Mouse (Mus musculus): ENCODE data around the gene 1810013L24Rik. TPM values are rescaled to one million over a fixed set of nuclear protein-coding genes. Genes with fewer than 3 reads are reported as not detected.

1810013L24Rik gene
- total and polyA plus RNA-seq, 3 experiments: 27.1 to 47.7 (median 30.0) TPM

DNA sequence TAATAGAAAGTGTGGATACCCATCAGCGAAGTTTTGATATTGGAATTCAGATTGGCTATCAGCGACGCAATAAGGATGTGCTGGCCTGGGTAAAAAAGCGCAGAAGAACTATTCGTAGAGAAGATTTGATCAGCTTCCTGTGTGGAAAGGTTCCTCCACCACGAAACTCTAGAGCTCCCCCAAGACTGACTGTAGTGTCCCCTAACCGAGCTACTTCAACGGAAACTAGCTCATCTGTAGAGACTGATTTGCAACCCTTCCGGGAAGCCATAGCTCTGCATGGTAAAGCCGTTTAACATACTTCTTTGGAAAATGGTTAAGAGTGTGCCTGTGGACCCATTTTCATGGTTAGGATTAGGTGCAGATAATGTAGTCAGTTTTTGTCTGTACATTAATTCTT lies 13.1 kb downstream of the 1810013L24Rik start:
- TF ChIP-seq MAX (IDR thresholded peaks at IDR 0.05; ENCODE audit: low read length) (no peak), EP300 (IDR thresholded peaks at IDR 0.05; ENCODE audit: low read length) (0 out of 2 replicates have a peak, but pooled peaks have one; percentile 15), POLR2AphosphoS2 (IDR thresholded peaks at IDR 0.05; ENCODE audit: low read depth, low read length) (peak; percentile 45; the same call in 1 of the 2 replicates), NRF1 (IDR thresholded peaks at IDR 0.05; ENCODE audit: low read depth, low read length) (no peak), JUN (IDR thresholded peaks at IDR 0.05; ENCODE audit: insufficient read depth, low read depth, low read length) (no peak), CHD2 (IDR thresholded peaks at IDR 0.05; ENCODE audit: low read length) (no peak), GABPA (IDR thresholded peaks at IDR 0.05; ENCODE audit: insufficient replicate concordance, low read depth, low read length) (no peak), RCOR1 (conservative IDR thresholded peaks at IDR 0.05; ENCODE audit: low read depth, low read length) (no peak), TCF12 (IDR thresholded peaks at IDR 0.05; ENCODE audit: low read depth, low read length) (no peak), SMC3 (IDR thresholded peaks at IDR 0.05; ENCODE audit: low read depth, low read length) (no peak), JUND (conservative IDR thresholded peaks at IDR 0.05; ENCODE audit: low read depth, low read length) (no peak), USF2 (conservative IDR thresholded peaks at IDR 0.05; ENCODE audit: low read depth, low read length) (no peak), CTCF (conservative IDR thresholded peaks at IDR 0.05 in 1 of 2, IDR thresholded peaks at IDR 0.05 in 1 of 2; ENCODE audit: low read depth in 2 of 2, low read length in 2 of 2) (no peak)
- H3K9me3 ChIP-seq (replicated peaks; ENCODE audit: low read length): no peaks in the 10 kb centered on the region
- dilution Hi-C loops (cut with MboI; ENCODE audit: extremely low pct_ligation_motif_present, extremely low pct_unique_long_range_greater_than_20kb, low sequenced_read_pairs): no loop called here
- H3K27ac ChIP-seq (ENCODE audit: insufficient read depth, low read depth): no peak overlapping the region
- in situ Hi-C loops (cut with MboI; ENCODE audit: low pct_ligation_motif_present, low pct_unique_long_range_greater_than_20kb, low sequenced_read_pairs): no loop called here
- peaks cover 65% of the 10 kb centered on the region for H3K79me2 ChIP-seq (replicated peaks; ENCODE audit: control insufficient read depth, extremely low read depth, insufficient read depth, poor library complexity, severe bottlenecking)
- H3K4me3 ChIP-seq (replicated peaks in 1 of 3; ENCODE audit: low read depth in 2 of 3, low read length in 2 of 3, poor library complexity in 1 of 3): no peak overlapping the region
- peaks cover 38 to 83% of the 10 kb centered on the region in 2 experiments for H3K36me3 ChIP-seq (replicated peaks in 1 of 2; ENCODE audit: control insufficient read depth in 1 of 2, insufficient read depth in 1 of 2, low read length in 1 of 2)
- H3K4me1 ChIP-seq (ENCODE audit: control insufficient read depth in 1 of 2, insufficient read depth in 2 of 2): peaks cover 2 to 61% of the 10 kb centered on the region in 2 experiments; a peak in 3 of 4 replicates
- H3K9ac ChIP-seq (ENCODE audit: insufficient read depth, low read depth): no peak overlapping the region
- H3K27me3 ChIP-seq (replicated peaks): no peaks in the 10 kb centered on the region
- no peak for DNase-seq (ENCODE audit: extremely low read depth)
- no peak overlapping the region for H3K4me2 ChIP-seq (ENCODE audit: insufficient read depth, low read depth, poor library complexity, severe bottlenecking)

DNA sequence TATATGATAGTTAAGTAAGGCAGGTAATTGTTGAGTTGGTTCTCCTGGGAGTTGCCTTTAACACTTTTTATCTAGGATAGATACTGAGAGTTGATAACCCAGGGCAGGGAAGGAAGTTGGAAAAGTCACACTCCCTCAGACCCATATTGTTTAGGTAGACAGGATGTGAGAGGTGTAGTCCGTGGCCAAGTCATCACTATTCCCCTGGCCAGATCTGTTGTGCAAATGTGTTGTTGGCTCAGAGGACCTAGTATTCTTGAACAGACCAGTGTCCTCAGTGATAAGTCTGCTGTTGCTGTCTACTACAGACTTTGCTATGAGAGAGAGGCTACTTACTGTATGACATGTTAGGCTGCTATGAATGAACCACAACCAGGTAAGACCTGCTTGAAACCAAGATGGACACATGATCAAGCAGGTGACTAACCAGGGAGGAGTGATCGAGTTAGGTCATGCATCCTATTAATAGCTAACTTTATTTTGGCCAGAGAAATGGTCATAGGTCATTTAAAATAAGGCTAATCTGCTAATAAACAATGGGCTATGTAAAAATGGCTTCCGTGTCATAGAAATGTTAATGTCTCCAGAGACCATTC lies 13.8 kb downstream of the 1810013L24Rik start:
- H3K9ac ChIP-seq (ENCODE audit: insufficient read depth, low read depth): no peak overlapping the region
- in situ Hi-C loops (cut with MboI; ENCODE audit: low pct_ligation_motif_present, low pct_unique_long_range_greater_than_20kb, low sequenced_read_pairs): no loop called here
- H3K27me3 ChIP-seq (replicated peaks): no peaks in the 10 kb centered on the region
- TF ChIP-seq SIN3A (IDR thresholded peaks at IDR 0.05; ENCODE audit: low read length): no peak
- no peak for TF ChIP-seq ETS1 (conservative IDR thresholded peaks at IDR 0.05; ENCODE audit: low read depth, low read length)
- no peak for TF ChIP-seq SMC3 (IDR thresholded peaks at IDR 0.05; ENCODE audit: low read depth, low read length)
- TF ChIP-seq ZNF384 (IDR thresholded peaks at IDR 0.05; ENCODE audit: low read depth, low read length): no peak
- TF ChIP-seq ZC3H11A (IDR thresholded peaks at IDR 0.05; ENCODE audit: low read depth, low read length): no peak
- TF ChIP-seq POLR2A (IDR thresholded peaks at IDR 0.05; ENCODE audit: low read depth, low read length): no peak
- TF ChIP-seq POLR2AphosphoS2 (IDR thresholded peaks at IDR 0.05; ENCODE audit: low read depth, low read length): no peak
- no peak for TF ChIP-seq RCOR1 (conservative IDR thresholded peaks at IDR 0.05; ENCODE audit: low read depth, low read length)
- no peak overlapping the region for H3K27ac ChIP-seq (ENCODE audit: insufficient read depth, low read depth)
- peaks cover 2 to 58% of the 10 kb centered on the region in 2 experiments; a peak in 3 of 4 replicates for H3K4me1 ChIP-seq (ENCODE audit: control insufficient read depth in 1 of 2, insufficient read depth in 2 of 2)
- H3K4me2 ChIP-seq (ENCODE audit: insufficient read depth, low read depth, poor library complexity, severe bottlenecking): no peak overlapping the region
- DNase-seq (ENCODE audit: extremely low read depth): no peak
- dilution Hi-C loops (cut with MboI; ENCODE audit: extremely low pct_ligation_motif_present, extremely low pct_unique_long_range_greater_than_20kb, low sequenced_read_pairs): no loop called here
- H3K4me3 ChIP-seq (replicated peaks in 1 of 3; ENCODE audit: low read depth in 2 of 3, low read length in 2 of 3, poor library complexity in 1 of 3): no peak overlapping the region
- peaks cover 37 to 84% of the 10 kb centered on the region in 2 experiments for H3K36me3 ChIP-seq (replicated peaks in 1 of 2; ENCODE audit: control insufficient read depth in 1 of 2, insufficient read depth in 1 of 2, low read length in 1 of 2)
- no peaks in the 10 kb centered on the region for H3K9me3 ChIP-seq (replicated peaks; ENCODE audit: low read length)
- H3K79me2 ChIP-seq (replicated peaks; ENCODE audit: control insufficient read depth, extremely low read depth, insufficient read depth, poor library complexity, severe bottlenecking): peaks cover 65% of the 10 kb centered on the region
